Mouse (Mus musculus): ENCODE measurements around the gene Car4. TPM values are rescaled to one million over a fixed set of nuclear protein-coding genes. Genes with fewer than 3 reads are reported as not detected.

Car4 gene
- polyA plus RNA-seq, 1 experiment from 2014 or later = 2.5 TPM

DNA sequence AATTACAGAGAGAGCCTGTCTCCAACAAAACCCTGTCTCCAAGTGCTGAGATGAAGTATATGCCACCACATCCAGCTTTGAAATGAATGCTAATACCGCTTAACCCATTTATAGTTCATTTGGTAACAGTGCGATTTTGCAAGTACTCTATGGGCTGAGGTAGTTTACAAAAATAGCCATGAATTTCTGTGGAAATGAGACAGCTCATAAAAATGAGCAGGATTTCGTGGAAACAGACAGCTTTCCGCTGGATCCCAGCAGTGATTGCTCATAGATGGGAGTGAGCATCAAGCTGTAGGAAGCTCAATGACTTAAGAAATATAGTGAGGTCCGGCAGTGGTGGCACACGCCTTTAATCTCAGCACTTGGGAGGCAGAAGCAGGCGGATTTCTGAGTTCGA lies 36.6 kb upstream of the Car4 start:
- ATAC-seq = no peak
- 85% methylated on average over 8 of the region's 8 CpGs for WGBS

GRCm38 (mm10) chr11:84932261-84932660 lies 25.3 kb upstream of the Car4 start:
- Histone ChIP-seq H3K4me2 (ENCODE audit: low read length) (no peak overlapping the region), H3K9ac (replicated peaks; ENCODE audit: low read depth, low read length) (no peak overlapping the region), H3K27ac (ENCODE audit: low read length) (no peak overlapping the region), H3K9me3 (ENCODE audit: control insufficient read depth, low read length) (no peaks in the 10 kb centered on the region), H3K4me3 (replicated peaks; ENCODE audit: low read length) (no peak overlapping the region), H3K27me3 (replicated peaks; ENCODE audit: control insufficient read depth, insufficient read depth, low read length) (no peaks in the 10 kb centered on the region), H3K4me1 (replicated peaks; ENCODE audit: control insufficient read depth, insufficient read depth, low read length) (no peaks in the 10 kb centered on the region), H3K36me3 (ENCODE audit: control insufficient read depth, insufficient read depth) (no peaks in the 10 kb centered on the region)
- WGBS = 13% methylated on average over 6 of the region's 6 CpGs
- ATAC-seq = no peak

More for the DNA sequence above, 36.6 kb upstream of the Car4 start:
- Histone ChIP-seq H3K4me3 (replicated peaks; ENCODE audit: low read length) (no peak overlapping the region), H3K9me3 (ENCODE audit: control insufficient read depth, low read length) (no peaks in the 10 kb centered on the region), H3K9ac (replicated peaks; ENCODE audit: low read depth, low read length) (no peak overlapping the region), H3K36me3 (ENCODE audit: control insufficient read depth, insufficient read depth) (no peaks in the 10 kb centered on the region), H3K4me2 (ENCODE audit: low read length) (no peak overlapping the region), H3K4me1 (replicated peaks; ENCODE audit: control insufficient read depth, insufficient read depth, low read length) (peaks cover 6% of the 10 kb centered on the region; the same call in 1 of the 2 replicates), H3K27me3 (replicated peaks; ENCODE audit: control insufficient read depth, insufficient read depth, low read length) (no peaks in the 10 kb centered on the region), H3K27ac (ENCODE audit: low read length) (no peak overlapping the region)

DNA sequence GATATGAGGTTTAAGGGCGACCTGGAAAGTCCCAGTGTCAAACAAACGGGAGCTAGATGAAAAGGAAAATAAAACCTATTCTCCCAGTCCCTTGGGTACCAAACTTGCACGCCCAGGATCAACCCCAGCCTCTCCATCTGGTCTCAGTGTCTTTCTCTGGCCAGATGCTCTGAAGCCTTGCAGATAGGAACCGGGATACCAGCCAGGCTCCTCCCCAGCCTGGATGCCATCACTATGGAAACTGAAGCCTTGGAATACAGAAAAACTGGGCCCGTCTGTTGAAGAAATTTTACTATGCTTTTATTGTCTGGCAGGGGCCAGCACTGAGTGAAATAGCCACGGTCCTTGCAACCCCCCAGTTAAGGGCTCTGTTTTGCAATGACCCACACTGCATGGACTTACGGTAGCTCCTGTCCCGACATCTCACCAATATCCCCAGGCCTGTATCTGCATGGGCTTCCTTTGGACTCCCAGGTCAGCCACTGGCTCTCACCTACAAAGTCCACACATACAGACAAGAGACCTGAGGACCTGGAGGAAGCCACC lies 18.0 kb upstream of the Car4 start:
- no peak overlapping the region for H3K4me3 ChIP-seq (replicated peaks; ENCODE audit: low read length)
- ATAC-seq = peak; percentile 90
- 37% methylated on average over 8 of the region's 8 CpGs for WGBS
- H3K27ac ChIP-seq (ENCODE audit: low read length) = peak overlapping the region; percentile 87
- 0 out of 2 replicates have a peak overlapping the region, but pooled peaks have one; percentile 17 for H3K4me2 ChIP-seq (ENCODE audit: low read length)
- no peaks in the 10 kb centered on the region for H3K9me3 ChIP-seq (ENCODE audit: control insufficient read depth, low read length)
- H3K4me1 ChIP-seq (replicated peaks; ENCODE audit: control insufficient read depth, insufficient read depth, low read length) = peaks cover 21% of the 10 kb centered on the region
- no peak overlapping the region for H3K9ac ChIP-seq (replicated peaks; ENCODE audit: low read depth, low read length)
- no peaks in the 10 kb centered on the region for H3K27me3 ChIP-seq (replicated peaks; ENCODE audit: control insufficient read depth, insufficient read depth, low read length)
- no peaks in the 10 kb centered on the region for H3K36me3 ChIP-seq (ENCODE audit: control insufficient read depth, insufficient read depth)

DNA sequence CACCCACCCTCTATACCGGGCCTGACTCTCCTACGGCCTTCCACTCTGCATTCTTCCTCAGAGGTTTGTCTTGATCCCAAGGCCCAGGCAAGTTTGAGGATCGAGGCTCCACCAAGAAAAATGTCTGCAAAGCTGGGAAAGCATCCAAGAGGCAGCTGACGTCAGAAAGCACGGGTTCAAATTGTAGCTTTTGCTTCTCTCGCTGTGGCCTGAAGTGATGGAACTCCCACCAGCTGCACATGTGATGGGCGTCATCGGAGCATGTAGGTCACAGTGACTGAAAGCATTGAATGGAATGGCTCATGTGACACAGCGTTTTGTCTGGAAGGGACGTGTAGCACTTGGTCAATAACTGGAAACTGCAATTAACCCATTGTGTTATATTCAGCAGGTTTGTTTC lies 17.4 kb upstream of the Car4 start:
- no peaks in the 10 kb centered on the region for H3K27me3 ChIP-seq (replicated peaks; ENCODE audit: control insufficient read depth, insufficient read depth, low read length)
- no peak overlapping the region for H3K4me3 ChIP-seq (replicated peaks; ENCODE audit: low read length)
- H3K9me3 ChIP-seq (ENCODE audit: control insufficient read depth, low read length) = no peaks in the 10 kb centered on the region
- no peak overlapping the region for H3K9ac ChIP-seq (replicated peaks; ENCODE audit: low read depth, low read length)
- H3K4me2 ChIP-seq (ENCODE audit: low read length) = no peak overlapping the region
- H3K36me3 ChIP-seq (ENCODE audit: control insufficient read depth, insufficient read depth) = no peaks in the 10 kb centered on the region
- ATAC-seq = no peak
- 53% methylated on average over 10 of the region's 10 CpGs for WGBS
- peaks cover 26% of the 10 kb centered on the region for H3K4me1 ChIP-seq (replicated peaks; ENCODE audit: control insufficient read depth, insufficient read depth, low read length)
- peak overlapping the region; percentile 87 for H3K27ac ChIP-seq (ENCODE audit: low read length)

DNA sequence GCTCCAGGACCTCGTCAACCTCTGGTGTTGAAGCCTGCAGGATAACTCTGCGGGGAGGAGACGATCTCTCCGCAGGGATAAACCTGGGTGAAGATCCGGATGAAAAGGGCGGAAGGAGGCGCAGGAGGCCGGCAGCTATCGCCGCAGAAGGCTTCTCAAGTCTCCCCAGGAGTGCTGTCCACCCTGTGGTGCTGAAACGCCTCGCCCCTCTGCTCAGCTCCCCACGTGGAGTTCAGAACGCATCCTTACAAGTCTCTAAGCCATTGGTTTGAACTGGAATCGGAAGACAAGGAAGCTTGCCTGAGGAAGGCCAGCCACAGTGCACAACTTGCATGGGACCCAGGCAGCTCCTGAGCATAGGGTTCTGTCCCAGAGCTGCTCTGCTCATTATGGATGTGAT lies 13.6 kb upstream of the Car4 start:
- ATAC-seq = no peak
- Histone ChIP-seq H3K9ac (replicated peaks; ENCODE audit: low read depth, low read length) (peak overlapping the region; percentile 36; the same call in 1 of the 2 replicates), H3K4me3 (replicated peaks; ENCODE audit: low read length) (0 out of 2 replicates have a peak overlapping the region, but pooled peaks have one; percentile 4), H3K4me1 (replicated peaks; ENCODE audit: control insufficient read depth, insufficient read depth, low read length) (peaks cover 39% of the 10 kb centered on the region), H3K36me3 (ENCODE audit: control insufficient read depth, insufficient read depth) (no peaks in the 10 kb centered on the region), H3K27ac (ENCODE audit: low read length) (no peak overlapping the region), H3K27me3 (replicated peaks; ENCODE audit: control insufficient read depth, insufficient read depth, low read length) (no peaks in the 10 kb centered on the region), H3K4me2 (ENCODE audit: low read length) (peak overlapping the region; percentile 40), H3K9me3 (ENCODE audit: control insufficient read depth, low read length) (no peaks in the 10 kb centered on the region)
- under 1% methylated on average over 15 of the region's 15 CpGs for WGBS

GRCm38 (mm10) chr11:84944639-84945435 lies 12.7 kb upstream of the Car4 start:
- Histone ChIP-seq H3K36me3 (ENCODE audit: control insufficient read depth, insufficient read depth) (no peaks in the 10 kb centered on the region), H3K9ac (replicated peaks; ENCODE audit: low read depth, low read length) (no peak overlapping the region), H3K9me3 (ENCODE audit: control insufficient read depth, low read length) (no peaks in the 10 kb centered on the region), H3K4me1 (replicated peaks; ENCODE audit: control insufficient read depth, insufficient read depth, low read length) (peaks cover 33% of the 10 kb centered on the region), H3K27ac (ENCODE audit: low read length) (no peak overlapping the region), H3K4me2 (ENCODE audit: low read length) (no peak overlapping the region), H3K27me3 (replicated peaks; ENCODE audit: control insufficient read depth, insufficient read depth, low read length) (no peaks in the 10 kb centered on the region), H3K4me3 (replicated peaks; ENCODE audit: low read length) (no peak overlapping the region)
- WGBS = 7% methylated on average over 12 of the region's 12 CpGs
- no peak for ATAC-seq

- H3K27me3 ChIP-seq (replicated peaks; ENCODE audit: control insufficient read depth, insufficient read depth, low read length) = no peaks in the 10 kb centered on the region
- H3K4me3 ChIP-seq (replicated peaks; ENCODE audit: low read length) = no peak overlapping the region
- no peak overlapping the region for H3K27ac ChIP-seq (ENCODE audit: low read length)
- no peaks in the 10 kb centered on the region for H3K9me3 ChIP-seq (ENCODE audit: control insufficient read depth, low read length)
- peaks cover 26% of the 10 kb centered on the region for H3K4me1 ChIP-seq (replicated peaks; ENCODE audit: control insufficient read depth, insufficient read depth, low read length)
- H3K4me2 ChIP-seq (ENCODE audit: low read length) = no peak overlapping the region
- no peaks in the 10 kb centered on the region for H3K36me3 ChIP-seq (ENCODE audit: control insufficient read depth, insufficient read depth)
- 61% methylated on average over 3 of the region's 3 CpGs for WGBS
- H3K9ac ChIP-seq (replicated peaks; ENCODE audit: low read depth, low read length) = no peak overlapping the region
- no peak for ATAC-seq
Measured at GRCm38 (mm10) chr11:84945841-84946240, 11.7 kb upstream of the Car4 start.

DNA sequence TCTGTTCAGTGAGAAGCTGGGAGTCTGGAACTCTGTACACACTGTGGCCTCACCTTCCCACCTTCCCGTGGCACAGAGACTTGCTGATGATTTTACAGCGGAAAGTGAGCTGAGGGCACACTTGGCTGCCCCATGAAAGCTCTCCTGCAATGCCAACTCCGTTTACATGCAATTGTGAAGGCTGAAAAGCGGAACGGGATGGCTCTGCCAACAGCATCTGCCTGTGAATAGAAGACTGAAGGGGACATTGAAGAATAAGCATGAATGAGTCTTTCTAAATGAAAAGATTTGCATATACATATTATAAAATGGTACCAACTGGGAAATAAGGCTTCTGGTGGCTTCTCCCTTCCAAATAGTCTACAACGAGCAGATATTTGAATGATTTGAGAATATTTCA lies 10.4 kb upstream of the Car4 start:
- Histone ChIP-seq H3K4me3 (replicated peaks; ENCODE audit: low read length) (no peak overlapping the region), H3K4me2 (ENCODE audit: low read length) (no peak overlapping the region), H3K36me3 (ENCODE audit: control insufficient read depth, insufficient read depth) (no peaks in the 10 kb centered on the region), H3K9me3 (ENCODE audit: control insufficient read depth, low read length) (no peaks in the 10 kb centered on the region), H3K27me3 (replicated peaks; ENCODE audit: control insufficient read depth, insufficient read depth, low read length) (no peaks in the 10 kb centered on the region), H3K9ac (replicated peaks; ENCODE audit: low read depth, low read length) (no peak overlapping the region), H3K4me1 (replicated peaks; ENCODE audit: control insufficient read depth, insufficient read depth, low read length) (peaks cover 26% of the 10 kb centered on the region), H3K27ac (ENCODE audit: low read length) (peak overlapping the region; percentile 66)
- peak; percentile 75; the same call in 1 of the 2 replicates for ATAC-seq
- 26% methylated on average over 6 of the region's 6 CpGs for WGBS

DNA sequence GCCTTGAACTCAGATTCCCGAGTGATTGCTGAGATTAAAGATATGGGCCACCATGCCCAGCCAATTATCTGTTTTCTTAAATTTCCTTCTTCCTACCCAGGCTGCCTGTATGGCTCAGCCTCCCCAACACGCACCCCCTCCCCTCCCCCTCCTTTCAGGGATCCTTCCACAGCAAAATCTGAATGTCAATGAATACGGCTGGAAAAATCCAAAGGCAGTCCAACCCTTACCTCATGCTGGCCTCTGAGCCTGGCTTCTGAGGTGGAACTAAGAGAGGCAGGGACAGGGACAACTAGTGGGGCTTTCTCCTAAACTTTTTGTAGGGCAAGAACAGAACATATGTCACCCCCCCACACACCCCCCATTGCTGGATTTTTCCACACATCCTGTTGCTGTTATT lies 9.5 kb upstream of the Car4 start:
- H3K9ac ChIP-seq (replicated peaks; ENCODE audit: low read depth, low read length) = no peak overlapping the region
- H3K4me2 ChIP-seq (ENCODE audit: low read length) = no peak overlapping the region
- H3K4me1 ChIP-seq (replicated peaks; ENCODE audit: control insufficient read depth, insufficient read depth, low read length) = peaks cover 26% of the 10 kb centered on the region
- no peaks in the 10 kb centered on the region for H3K36me3 ChIP-seq (ENCODE audit: control insufficient read depth, insufficient read depth)
- ATAC-seq = peak; percentile 52
- H3K9me3 ChIP-seq (ENCODE audit: control insufficient read depth, low read length) = no peaks in the 10 kb centered on the region
- WGBS = 19% methylated on average over 3 of the region's 3 CpGs
- H3K27me3 ChIP-seq (replicated peaks; ENCODE audit: control insufficient read depth, insufficient read depth, low read length) = no peaks in the 10 kb centered on the region
- no peak overlapping the region for H3K4me3 ChIP-seq (replicated peaks; ENCODE audit: low read length)
- H3K27ac ChIP-seq (ENCODE audit: low read length) = no peak overlapping the region; the same call in 1 of the 2 replicates

Measured in forebrain, embryonic 16.5 days (tissue).